Mouse (Mus musculus): Measurements from ENCODE around the gene Rab34.

The Rab34 gene

GRCm38 (mm10) chr11:78188331-78189233, at the start of gene Rab34:
Gene Rab34, plus strand, starts transcription at chr11:78188430.
- peak; percentile 92 for DNase-seq (ENCODE audit: inconsistent ontology term)

GRCm38 (mm10) chr11:78140665-78141064, 47.6 kb upstream of the Rab34 start:
- DNase-seq (ENCODE audit: inconsistent ontology term), result no peak

- DNase-seq (ENCODE audit: inconsistent ontology term), result no peak
Observed at GRCm38 (mm10) chr11:78143520-78143919, 44.7 kb upstream of the Rab34 start.

GRCm38 (mm10) chr11:78146168-78146567, 42.1 kb upstream of the Rab34 start:
- no peak for DNase-seq (ENCODE audit: inconsistent ontology term)

GRCm38 (mm10) chr11:78146707-78147543, 41.3 kb upstream of the Rab34 start:
- DNase-seq (ENCODE audit: inconsistent ontology term), result no peak

- no peak for DNase-seq (ENCODE audit: inconsistent ontology term)
Observed at GRCm38 (mm10) chr11:78151161-78151560, 37.1 kb upstream of the Rab34 start.

GRCm38 (mm10) chr11:78152299-78153231, 35.7 kb upstream of the Rab34 start:
- DNase-seq (ENCODE audit: inconsistent ontology term), result peak; percentile 92

GRCm38 (mm10) chr11:78153778-78154177, 34.5 kb upstream of the Rab34 start:
- DNase-seq (ENCODE audit: inconsistent ontology term), result no peak

- no peak for DNase-seq (ENCODE audit: inconsistent ontology term)
Observed at GRCm38 (mm10) chr11:78155674-78156073, 32.6 kb upstream of the Rab34 start.

- no peak for DNase-seq (ENCODE audit: inconsistent ontology term)
Observed at GRCm38 (mm10) chr11:78156156-78156699, 32.0 kb upstream of the Rab34 start.

- DNase-seq (ENCODE audit: inconsistent ontology term), result peak; percentile 86
Observed at GRCm38 (mm10) chr11:78159096-78159495, 29.1 kb upstream of the Rab34 start.

GRCm38 (mm10) chr11:78159557-78159956, 28.7 kb upstream of the Rab34 start:
- DNase-seq (ENCODE audit: inconsistent ontology term), result no peak

- no peak for DNase-seq (ENCODE audit: inconsistent ontology term)
Observed at GRCm38 (mm10) chr11:78160171-78160570, 28.1 kb upstream of the Rab34 start.

GRCm38 (mm10) chr11:78160675-78161074, 27.6 kb upstream of the Rab34 start:
- DNase-seq (ENCODE audit: inconsistent ontology term), result no peak

GRCm38 (mm10) chr11:78161169-78161568, 27.1 kb upstream of the Rab34 start:
- no peak for DNase-seq (ENCODE audit: inconsistent ontology term)

- no peak for DNase-seq (ENCODE audit: inconsistent ontology term)
Observed at GRCm38 (mm10) chr11:78161968-78162367, 26.3 kb upstream of the Rab34 start.

GRCm38 (mm10) chr11:78162504-78162903, 25.7 kb upstream of the Rab34 start:
- DNase-seq (ENCODE audit: inconsistent ontology term), result peak; percentile 43

GRCm38 (mm10) chr11:78163045-78163444, 25.2 kb upstream of the Rab34 start:
- DNase-seq (ENCODE audit: inconsistent ontology term), result peak; percentile 21

- DNase-seq (ENCODE audit: inconsistent ontology term), result peak; percentile 47
Observed at GRCm38 (mm10) chr11:78163681-78164603, 24.3 kb upstream of the Rab34 start.

GRCm38 (mm10) chr11:78164604-78164923, 23.7 kb upstream of the Rab34 start:
- no peak for DNase-seq (ENCODE audit: inconsistent ontology term)

Data from Muller cell, postnatal 12 days (primary cell).